Mouse (Mus musculus) MEL (cell line): ENCODE results near the gene Rtn2. TPM values are rescaled to one million over a fixed set of nuclear protein-coding genes. Genes with fewer than 3 reads are reported as not detected.
A peak's percentile ranks its signal among the peaks of the same experiment; 100 is the strongest.

ENCODE experiments used
- DNase-seq: peaks from one replicate; pipeline ENCODE4 v3.0.0; 2011; ENCODE audit warnings: low read depth, low spot score
- H3K27ac ChIP-seq: 2 replicates; pipeline ENCODE4 v1.5.1; 2012; ENCODE audit warnings: low read depth, mild to moderate bottlenecking, control low read depth, low read length, moderate library complexity; ENCODE audit not compliant: control insufficient read depth
- H3K27me3 ChIP-seq, 2 experiments: fragments of 150-350 bp in 1 of 2; sonication (generic) in 1 of 2; 2 replicates each; pipeline ENCODE4 v1.6.1; 2012; ENCODE audit warnings: low read length in 2 of 2, mild to moderate bottlenecking in 2 of 2, improper control_type of control experiment in 1 of 2, moderate library complexity in 1 of 2; ENCODE audit not compliant: insufficient read depth in 2 of 2, control insufficient read depth in 1 of 2
- H3K36me3 ChIP-seq, 2 experiments: 2 replicates each; pipeline ENCODE4 v1.6.1; 2012 to 2014; ENCODE audit warnings: low read length in 2 of 2, improper control_type of control experiment in 1 of 2, inconsistent platforms in 1 of 2, mild to moderate bottlenecking in 1 of 2; ENCODE audit not compliant: insufficient read depth in 2 of 2, control insufficient read depth in 1 of 2
- H3K4me1 ChIP-seq, 2 experiments: fragments of 150-350 bp in 1 of 2; sonication (generic) in 1 of 2; 2 replicates each; pipeline ENCODE4 v1.6.1; 2012; ENCODE audit warnings: low read length in 2 of 2, improper control_type of control experiment in 1 of 2, mild to moderate bottlenecking in 1 of 2; ENCODE audit not compliant: insufficient read depth in 2 of 2, control insufficient read depth in 1 of 2
- H3K4me3 ChIP-seq, 2 experiments: fragments of 150-350 bp in 1 of 2; sonication (generic) in 1 of 2; 2 replicates each; pipeline ENCODE4 v1.5.1; 2012; ENCODE audit warnings: low read depth in 2 of 2, low read length in 2 of 2, mild to moderate bottlenecking in 2 of 2, moderate library complexity in 2 of 2, control low read depth in 1 of 2, improper control_type of control experiment in 1 of 2; ENCODE audit not compliant: control insufficient read depth in 1 of 2, insufficient read depth in 1 of 2
- H3K79me2 ChIP-seq: 2 replicates; pipeline ENCODE4 v1.6.1; 2012; ENCODE audit warnings: mild to moderate bottlenecking, low read length, moderate library complexity; ENCODE audit not compliant: control insufficient read depth, poor library complexity, insufficient read depth
- H3K9ac ChIP-seq: 2 replicates; pipeline ENCODE4 v1.6.1; 2012; ENCODE audit warnings: low read depth, mild to moderate bottlenecking, control low read depth, low read length, moderate library complexity; ENCODE audit not compliant: control insufficient read depth, poor library complexity, severe bottlenecking
- H3K9me3 ChIP-seq: fragments of 150-350 bp; sonication (generic); replicated peaks from 2 replicates; pipeline ENCODE4 v1.6.1; 2012; ENCODE audit warnings: mild to moderate bottlenecking, low read length, improper control_type of control experiment, moderate library complexity; ENCODE audit not compliant: insufficient read depth
- CHD2 ChIP-seq: IDR thresholded peaks from 2 replicates; pipeline ENCODE4 v1.6.1; 2011; ENCODE audit warnings: low read length, improper control_type of control experiment
- ELF1 ChIP-seq: IDR thresholded peaks from 2 replicates; pipeline ENCODE4 v1.6.1; 2014; ENCODE audit warnings: low read depth, mild to moderate bottlenecking, inconsistent platforms, low read length, improper control_type of control experiment, moderate library complexity
- EP300 ChIP-seq, 2 experiments: IDR thresholded peaks; 2 replicates each; pipeline ENCODE4 v1.6.1; 2011; ENCODE audit warnings: improper control_type of control experiment in 2 of 2, low read length in 2 of 2, low read depth in 1 of 2, mild to moderate bottlenecking in 1 of 2
- GATA1 ChIP-seq: IDR thresholded peaks from 2 replicates; pipeline ENCODE4 v1.6.1; 2011; ENCODE audit warnings: low read depth, low read length, improper control_type of control experiment
- JUND ChIP-seq: IDR thresholded peaks from 2 replicates; pipeline ENCODE4 v1.6.1; 2011; ENCODE audit warnings: low read depth, mild to moderate bottlenecking, improper control_type of control experiment, low read length
- KAT2A ChIP-seq: conservative IDR thresholded peaks from 2 replicates; pipeline ENCODE4 v1.6.1; 2012; ENCODE audit warnings: low read depth, low read length, improper control_type of control experiment, inconsistent platforms
- MAFK ChIP-seq: IDR thresholded peaks from 2 replicates; pipeline ENCODE4 v1.6.1; 2011; ENCODE audit warnings: low read depth, mild to moderate bottlenecking, low read length, improper control_type of control experiment, borderline replicate concordance
- MAX ChIP-seq: IDR thresholded peaks from 2 replicates; pipeline ENCODE4 v1.6.1; 2011; ENCODE audit warnings: low read length, improper control_type of control experiment
- MAZ ChIP-seq: IDR thresholded peaks from 2 replicates; pipeline ENCODE4 v1.6.1; 2012; ENCODE audit warnings: low read depth, mild to moderate bottlenecking, inconsistent platforms, low read length, improper control_type of control experiment
- MEF2A ChIP-seq: IDR thresholded peaks from 2 replicates; pipeline ENCODE4 v1.6.1; 2014; ENCODE audit warnings: low read depth, mild to moderate bottlenecking, inconsistent platforms, low read length, improper control_type of control experiment; ENCODE audit not compliant: poor library complexity, insufficient replicate concordance, severe bottlenecking; ENCODE audit errors: extremely low read depth
- MYC ChIP-seq: IDR thresholded peaks from 2 replicates; pipeline ENCODE4 v1.6.1; 2011; ENCODE audit warnings: low read depth, mild to moderate bottlenecking, low read length, improper control_type of control experiment, moderate library complexity
- POLR2AphosphoS5 ChIP-seq: IDR thresholded peaks from 2 replicates; pipeline ENCODE4 v1.6.1; 2012; ENCODE audit warnings: low read depth, borderline replicate concordance, mild to moderate bottlenecking, inconsistent platforms, low read length, moderate library complexity, mixed read lengths
- SIN3A ChIP-seq: IDR thresholded peaks from 2 replicates; pipeline ENCODE4 v1.6.1; 2012; ENCODE audit warnings: low read length, improper control_type of control experiment, inconsistent platforms
- UBTF ChIP-seq: IDR thresholded peaks from 2 replicates; pipeline ENCODE4 v1.6.1; 2012; ENCODE audit warnings: low read depth, mild to moderate bottlenecking, inconsistent platforms, low read length, improper control_type of control experiment, moderate library complexity, borderline replicate concordance; ENCODE audit not compliant: insufficient read depth
- USF2 ChIP-seq, 2 experiments: IDR thresholded peaks; 2 replicates each; pipeline ENCODE4 v1.6.1; 2011 to 2012; ENCODE audit warnings: improper control_type of control experiment in 2 of 2, low read length in 2 of 2, borderline replicate concordance in 1 of 2, inconsistent platforms in 1 of 2, low read depth in 1 of 2, mild to moderate bottlenecking in 1 of 2; ENCODE audit not compliant: insufficient read depth in 1 of 2
- ZKSCAN1 ChIP-seq: IDR thresholded peaks from 2 replicates; pipeline ENCODE4 v1.6.1; 2012; ENCODE audit warnings: low read depth, mild to moderate bottlenecking, inconsistent platforms, low read length, improper control_type of control experiment, moderate library complexity
- polyA plus RNA-seq, 2 experiments: library from polyadenylated mRNA; stranded (reverse) in 1 of 2; unstranded in 1 of 2; fragments of >175 nt in 1 of 2; fragments of >200 nt in 1 of 2; gene quantifications; 2 replicates each; pipeline versions ENCODE4 v1.2.1 to v1.2.4; 2012; ENCODE audit warnings: low replicate concordance in 2 of 2, low read depth in 1 of 2; ENCODE audit not compliant: insufficient read length in 2 of 2, insufficient read depth in 1 of 2, missing spikeins in 1 of 2
- total RNA-seq: library from RNA; depleted of rRNA; stranded (reverse); fragments of 300-350 nt; gene quantifications from 2 replicates; pipeline ENCODE4 v1.2.3, GENCODE M21; 2012

The Rtn2 gene
- total and polyA plus RNA-seq, 3 experiments: 0.27 to 1.4 TPM; not detected in 1

DNA sequence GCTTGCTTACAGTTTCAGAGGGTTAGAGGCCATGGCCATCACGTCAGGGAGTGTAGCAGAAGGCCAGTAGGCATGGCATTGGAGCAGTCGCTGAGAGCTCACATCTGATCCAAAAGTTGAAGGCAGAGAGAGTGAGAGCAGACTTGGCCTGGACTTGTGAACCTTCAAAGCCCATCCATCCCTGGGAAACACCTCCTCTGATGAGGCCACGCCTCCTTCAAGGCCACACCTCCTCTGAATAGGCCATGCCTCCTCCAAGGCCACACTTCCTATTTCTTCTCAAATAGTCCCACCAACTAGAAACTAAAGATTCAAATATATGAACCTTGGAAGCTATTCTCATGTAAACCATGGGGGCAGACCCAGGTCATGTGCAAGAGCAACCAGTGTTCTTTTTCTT is 53.2 kb downstream of the Rtn2 start:
- Histone ChIP-seq H3K79me2 (no peaks in the 10 kb centered on the region), H3K27ac (no peak overlapping the region), H3K9me3 (no peaks in the 10 kb centered on the region), H3K9ac (no peak overlapping the region), H3K36me3 (peaks cover 0 to 7% of the 10 kb centered on the region in 2 experiments; a peak in 2 of 4 replicates), H3K27me3 (no peaks in the 10 kb centered on the region; a peak in 2 of 4 replicates), H3K4me3 (no peak overlapping the region; a peak in 1 of 4 replicates), H3K4me1 (peaks cover 4 to 7% of the 10 kb centered on the region in 2 experiments)
- DNase-seq: peak; percentile 83
- TF ChIP-seq MAZ: no peak
- peak; percentile 47; the same call in 1 of the 2 replicates for TF ChIP-seq ELF1
- TF ChIP-seq ZKSCAN1: no peak
- no peak for TF ChIP-seq CHD2
- TF ChIP-seq MEF2A: no peak
- TF ChIP-seq GATA1: no peak

DNA sequence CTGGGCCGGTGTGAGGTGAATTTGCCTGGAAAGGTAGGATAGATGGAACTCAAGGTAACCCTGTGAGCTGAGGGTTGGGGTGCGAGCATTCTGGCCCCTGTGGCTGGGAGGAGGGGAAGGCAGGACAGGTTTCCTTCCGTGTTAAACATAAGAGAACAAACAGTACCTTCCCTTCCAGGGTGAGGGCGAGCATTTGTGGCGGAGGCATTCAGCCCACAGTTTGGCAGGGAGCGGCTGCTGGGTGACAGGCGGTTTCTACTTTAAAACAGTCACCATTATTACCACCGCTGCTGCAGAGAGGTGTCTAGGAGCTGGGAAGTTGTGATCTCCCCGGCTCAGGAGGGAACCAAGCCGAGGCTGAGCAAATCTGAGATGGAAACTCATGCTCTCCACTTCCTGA is 54.7 kb downstream of the Rtn2 start:
- H3K9ac ChIP-seq: no peak overlapping the region
- no peak for DNase-seq
- peaks cover 0 to 7% of the 10 kb centered on the region in 2 experiments; a peak in 2 of 4 replicates for H3K36me3 ChIP-seq
- H3K27ac ChIP-seq: no peak overlapping the region
- H3K79me2 ChIP-seq: no peaks in the 10 kb centered on the region
- no peak overlapping the region for H3K4me3 ChIP-seq
- no peak for TF ChIP-seq MYC
- TF ChIP-seq USF2 (IDR thresholded peaks at IDR 0.05; ENCODE audit: borderline replicate concordance in 1 of 2, insufficient read depth in 1 of 2, low read depth in 1 of 2, low read length in 2 of 2): no peak
- TF ChIP-seq KAT2A: no peak
- TF ChIP-seq MAZ: no peak
- TF ChIP-seq EP300 (IDR thresholded peaks at IDR 0.05; ENCODE audit: low read depth in 1 of 2, low read length in 2 of 2): no peak
- no peak for TF ChIP-seq ELF1
- no peak for TF ChIP-seq POLR2AphosphoS5
- peaks cover 4 to 7% of the 10 kb centered on the region in 2 experiments for H3K4me1 ChIP-seq
- H3K27me3 ChIP-seq: peaks cover 0 to 6% of the 10 kb centered on the region in 2 experiments; a peak in 2 of 4 replicates
- no peaks in the 10 kb centered on the region for H3K9me3 ChIP-seq

DNA sequence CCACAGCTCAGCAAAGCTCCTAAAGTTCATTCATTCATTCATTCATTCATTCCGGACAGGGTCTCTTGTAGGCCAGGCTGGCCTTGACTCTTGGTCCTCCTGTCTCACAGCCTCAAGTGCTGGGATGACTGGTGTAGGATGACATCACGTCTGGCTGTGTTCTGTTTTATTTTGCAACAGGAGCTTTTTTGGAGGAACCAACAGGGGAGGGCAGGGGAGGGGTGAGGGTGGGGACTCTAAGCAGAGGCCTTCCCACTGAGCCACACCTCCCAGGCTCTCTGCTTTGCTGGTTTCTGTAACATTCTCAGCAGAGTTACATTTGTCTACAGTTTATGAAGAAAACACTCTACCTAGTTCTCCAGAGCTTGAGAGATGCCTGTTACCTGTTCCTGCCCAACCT is 55.6 kb downstream of the Rtn2 start:
- Histone ChIP-seq H3K27ac (no peak overlapping the region), H3K27me3 (peaks cover 0 to 6% of the 10 kb centered on the region in 2 experiments; a peak in 2 of 4 replicates), H3K9ac (no peak overlapping the region), H3K9me3 (no peaks in the 10 kb centered on the region), H3K36me3 (peaks cover 0 to 3% of the 10 kb centered on the region in 2 experiments; a peak in 2 of 4 replicates), H3K4me1 (peaks cover 6 to 7% of the 10 kb centered on the region in 2 experiments), H3K4me3 (no peak overlapping the region), H3K79me2 (no peaks in the 10 kb centered on the region)
- TF ChIP-seq SIN3A (no peak), MAFK (no peak), EP300 (IDR thresholded peaks at IDR 0.05; ENCODE audit: low read depth in 1 of 2, low read length in 2 of 2) (no peak), ELF1 (no peak), UBTF (no peak), MAX (no peak), JUND (no peak)
- no peak for DNase-seq
